Comparison of ENCODE assay signal across 7 mouse cellular contexts in the genomic region with DNA sequence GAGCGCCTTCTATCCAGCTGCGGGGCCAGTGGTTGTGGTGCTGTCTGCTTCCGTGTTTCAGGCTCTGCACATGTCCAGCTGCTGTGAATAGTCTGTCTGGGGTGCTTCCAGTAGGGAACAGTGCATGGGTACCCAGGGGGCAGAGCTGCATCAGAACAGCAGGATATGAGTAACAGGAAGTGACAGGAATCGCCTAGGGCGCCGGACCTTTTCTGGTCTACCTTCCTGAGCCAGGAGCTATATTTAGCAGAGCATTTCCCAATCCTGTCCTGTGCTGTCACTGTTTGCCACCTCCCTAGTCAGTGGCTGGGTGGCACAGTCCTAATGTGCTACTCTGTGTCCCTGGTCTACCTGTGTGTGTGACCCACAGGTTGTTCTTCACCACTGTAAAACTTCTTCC. TPM values are rescaled to one million over a fixed set of nuclear protein-coding genes. Genes with fewer than 3 reads are reported as not detected.
DNase-seq lines count a peak whose midpoint lies in the region; ATAC-seq and TF ChIP-seq lines count a peak whose summit lies in the region.

No protein-coding gene starts in this region.

- intact Hi-C loops in gastrocnemius, adult 2 months (cut with DNase I), result no loop called here
- intact Hi-C loops in left cerebral cortex, postnatal 36 days (cut with DNase I), result no loop called here

- no peak overlapping the region for H3K9ac ChIP-seq in intestine, embryonic 15.5 days
- H3K9ac ChIP-seq in forebrain, embryonic 14.5 days (ENCODE audit: low read length), result no peak overlapping the region

- ATAC-seq in intestine, embryonic 15.5 days, result peak; percentile 47; the same call in 1 of the 2 replicates
- no peak for ATAC-seq in forebrain, embryonic 14.5 days

- H3K4me2 ChIP-seq in intestine, embryonic 15.5 days (replicated peaks), result no peak overlapping the region
- H3K4me2 ChIP-seq in forebrain, embryonic 14.5 days (ENCODE audit: low read length), result no peak overlapping the region

- 0 out of 2 replicates have a peak, but pooled peaks cover 2% of the 10 kb centered on the region for H3K4me1 ChIP-seq in intestine, embryonic 15.5 days (replicated peaks)
- no peaks in the 10 kb centered on the region for H3K4me1 ChIP-seq in forebrain, embryonic 14.5 days (ENCODE audit: control insufficient read depth, insufficient read depth, low read length)

- WGBS in intestine, embryonic 15.5 days, result 80% methylated on average over 6 of the region's 6 CpGs
- 93% methylated on average over 6 of the region's 6 CpGs for WGBS in forebrain, embryonic 14.5 days

- TF ChIP-seq CTCF in gastrocnemius, adult 2 months (IDR thresholded peaks at IDR 0.05), result peak; percentile 6; the same call in 1 of the 2 replicates

- no peaks in the 10 kb centered on the region for H3K27me3 ChIP-seq in intestine, embryonic 15.5 days (replicated peaks)
- no peaks in the 10 kb centered on the region for H3K27me3 ChIP-seq in forebrain, embryonic 14.5 days (replicated peaks; ENCODE audit: control insufficient read depth, insufficient read depth, low read length)

- peak; percentile 37 for DNase-seq in adipocyte (ENCODE audit: low spot score)
- peak; percentile 80 for DNase-seq in gastrocnemius, adult 2 months
- peak; percentile 43 for DNase-seq in lung, postnatal 14 days
- DNase-seq in forebrain, embryonic 14.5 days (ENCODE audit: low spot score), result no peak
- DNase-seq in frontal cortex, postnatal 25 days (ENCODE audit: low spot score in 2 of 2), result no peak
- no peak for DNase-seq in left cerebral cortex, postnatal 36 days (ENCODE audit: low spot score in 2 of 2)

- H3K9me3 ChIP-seq in intestine, embryonic 15.5 days, result no peaks in the 10 kb centered on the region
- no peaks in the 10 kb centered on the region for H3K9me3 ChIP-seq in forebrain, embryonic 14.5 days (replicated peaks; ENCODE audit: control insufficient read depth, low read length)

- peak overlapping the region; percentile 94 for H3K27ac ChIP-seq in gastrocnemius, adult 2 months
- no peak overlapping the region for H3K27ac ChIP-seq in intestine, embryonic 15.5 days
- no peak overlapping the region for H3K27ac ChIP-seq in forebrain, embryonic 14.5 days (ENCODE audit: low read depth, low read length)

- no peaks in the 10 kb centered on the region for H3K36me3 ChIP-seq in intestine, embryonic 15.5 days
- no peaks in the 10 kb centered on the region for H3K36me3 ChIP-seq in forebrain, embryonic 14.5 days (ENCODE audit: control insufficient read depth, insufficient read depth, low read length)

- peak overlapping the region; percentile 68 for H3K4me3 ChIP-seq in gastrocnemius, adult 2 months
- H3K4me3 ChIP-seq in intestine, embryonic 15.5 days (replicated peaks), result no peak overlapping the region
- no peak overlapping the region for H3K4me3 ChIP-seq in forebrain, embryonic 14.5 days (ENCODE audit: low read depth, low read length)

RNA-seq across cellular contexts. Expression of a gene that starts 47.9 kb away (rescaled TPM):
- total RNA-seq in gastrocnemius, adult 2 months (2021), result 10 to 100 TPM; 31.3 to 32.9 TPM
- polyA plus RNA-seq in intestine, embryonic 15.5 days (2015; fragmentation: Nextera tagmentation; extraction: Ambion mirVana), result 28.2 and 31.8 TPM in 2 replicates
- polyA plus RNA-seq in forebrain, embryonic 14.5 days (2014; fragmentation: Nextera tagmentation; extraction: Ambion mirVana), result 31.7 and 49.8 TPM in 2 replicates
- total RNA-seq in left cerebral cortex, postnatal 36 days (2021), result 100 to 1,000 TPM in 1 of 2 experiments, 10 to 100 TPM in 1; 88.0 to 122 TPM

Comparison
In these comparisons a context has a peak if more than half of its experiments do, and no peak if none do; other contexts are left out.
1. DNase-seq: peak in adipocyte (single experiment), gastrocnemius, adult 2 months (single experiment) and lung, postnatal 14 days (single experiment); none in forebrain, embryonic 14.5 days (single experiment), frontal cortex, postnatal 25 days (0 of 2) and left cerebral cortex, postnatal 36 days (0 of 2).